Mouse (Mus musculus) E14TG2a.4 (cell line): Measurements from ENCODE around the gene Kmt5c.
"Not testable (repeated sequence)": the region's sequence is repeated elsewhere in the genome, so short reads cannot be mapped to it uniquely, and the experiment has no call there.

ENCODE experiments used
- H3K27me3 ChIP-seq: 2 replicates; pipeline ENCODE4 v1.6.1; 2014; ENCODE audit warnings: low read length, control low read depth; ENCODE audit not compliant: insufficient read depth
- H3K36me3 ChIP-seq: 2 replicates; pipeline ENCODE4 v1.6.1; 2014; ENCODE audit warnings: low read length, control low read depth; ENCODE audit not compliant: insufficient read depth
- H3K4me1 ChIP-seq: replicated peaks from 2 replicates; pipeline ENCODE4 v1.6.1; 2014; ENCODE audit warnings: low read depth, low read length, control low read depth
- H3K4me3 ChIP-seq: replicated peaks from 2 replicates; pipeline ENCODE4 v1.5.1; 2014; ENCODE audit warnings: mild to moderate bottlenecking, low read length
- H3K9me3 ChIP-seq: 2 replicates; pipeline ENCODE4 v1.6.1; 2014; ENCODE audit warnings: low read length, control low read depth
- CTCF ChIP-seq: conservative IDR thresholded peaks from 2 replicates; pipeline ENCODE4 v1.5.1; 2014; ENCODE audit warnings: low read length
- NANOG ChIP-seq: IDR thresholded peaks from 2 replicates; pipeline ENCODE4 v1.6.1; 2014; ENCODE audit warnings: borderline replicate concordance, low read length, mixed read lengths
- POU5F1 ChIP-seq: IDR thresholded peaks from 2 replicates; pipeline ENCODE4 v1.6.1; 2014; ENCODE audit warnings: low read length, borderline replicate concordance

Kmt5c gene

DNA sequence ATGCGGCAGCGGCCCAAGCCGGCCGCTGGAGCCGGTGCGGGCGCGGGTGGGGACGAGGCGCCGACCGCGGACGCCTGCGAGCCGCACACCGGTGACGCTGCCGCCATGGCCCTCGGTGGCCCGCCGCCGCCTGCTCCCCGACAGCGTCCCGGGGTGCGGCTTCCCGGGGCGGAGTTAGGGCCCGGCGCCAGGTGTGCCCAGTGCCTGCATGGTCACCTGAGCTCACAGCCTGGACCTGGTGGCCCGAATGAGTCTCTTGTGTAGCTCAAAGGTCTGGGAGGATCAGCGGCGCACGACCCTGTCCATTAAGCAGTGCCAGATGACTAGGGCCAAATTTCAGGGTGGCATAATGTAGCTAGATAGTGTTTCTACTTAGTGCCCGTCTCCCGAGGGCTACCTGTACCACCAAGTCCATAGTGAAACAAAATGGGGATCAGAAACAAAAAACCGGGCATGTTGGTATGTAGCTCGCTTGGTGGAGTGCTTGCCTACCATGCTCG, 49.6 kb downstream of the Kmt5c start, which contains the start of gene Tmem238:
TSS of gene Tmem238 (minus strand) at position 221 of the 500 bp plus-strand sequence.
- H3K36me3 ChIP-seq: peaks cover 42% of the 10 kb centered on the region
- no peaks in the 10 kb centered on the region for H3K9me3 ChIP-seq
- peaks cover 41% of the 10 kb centered on the region for H3K4me1 ChIP-seq
- TF ChIP-seq NANOG: no peak
- TF ChIP-seq POU5F1: no peak
- TF ChIP-seq CTCF: no peak
- H3K27me3 ChIP-seq: peaks cover 10% of the 10 kb centered on the region
- H3K4me3 ChIP-seq: peak within 1 kb of the TSS; percentile 87

- Histone ChIP-seq H3K4me3 (peak within 1 kb of the TSS; percentile 91), H3K9me3 (no peaks in the 10 kb centered on the region), H3K27me3 (no peaks in the 10 kb centered on the region), H3K36me3 (peaks cover 47% of the 10 kb centered on the region), H3K4me1 (peaks cover 55% of the 10 kb centered on the region)
- TF ChIP-seq NANOG (no peak), POU5F1 (no peak), CTCF (no peak)
Observed at GRCm38 (mm10) chr7:4792278-4793212, 52.6 kb downstream of the Kmt5c start, which contains the start of gene Rpl28. Gene Rpl28 (plus strand): TSS chr7:4792874.

DNA sequence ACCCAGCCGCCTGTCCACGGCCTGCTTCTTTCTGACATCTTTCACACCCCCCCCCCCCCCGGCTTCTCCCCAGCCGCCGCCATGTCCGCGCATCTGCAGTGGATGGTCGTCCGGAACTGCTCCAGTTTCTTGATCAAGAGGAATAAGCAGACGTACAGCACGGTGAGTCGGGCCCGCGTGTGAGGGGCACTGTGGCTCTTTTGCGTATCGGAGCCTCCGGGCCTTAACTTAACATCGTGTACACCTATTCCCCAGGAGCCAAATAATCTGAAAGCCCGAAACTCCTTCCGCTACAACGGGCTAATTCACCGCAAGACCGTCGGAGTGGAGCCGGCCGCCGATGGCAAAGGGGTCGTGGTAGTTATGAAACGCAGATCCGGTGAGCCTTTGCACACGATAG, 53.3 kb downstream of the Kmt5c start:
- peaks cover 52% of the 10 kb centered on the region for H3K36me3 ChIP-seq
- H3K4me1 ChIP-seq: peaks cover 51% of the 10 kb centered on the region
- H3K9me3 ChIP-seq, H3K27me3 ChIP-seq: not testable (repeated sequence)
- peak overlapping the region; percentile 91 for H3K4me3 ChIP-seq

DNA sequence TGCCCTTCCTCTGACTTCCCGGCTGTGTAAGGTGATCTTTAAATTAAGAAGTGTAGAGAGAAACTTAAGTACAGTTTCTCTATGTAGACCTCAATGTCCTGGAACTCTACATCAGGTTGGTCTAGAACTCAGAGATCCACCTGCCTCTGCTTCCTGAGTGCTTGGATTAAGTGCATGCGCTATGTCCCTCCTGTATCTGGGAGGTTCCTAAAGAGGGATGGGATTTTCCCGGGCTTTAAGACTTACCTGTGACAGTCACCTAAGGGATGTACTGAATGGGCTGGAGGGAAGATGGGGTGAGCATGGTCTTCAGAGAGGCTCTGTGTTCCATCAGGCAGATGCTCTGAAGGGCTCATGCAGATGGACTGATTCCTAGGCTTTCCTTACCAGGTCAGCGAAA, 53.8 kb downstream of the Kmt5c start:
- no peaks in the 10 kb centered on the region for H3K9me3 ChIP-seq
- H3K27me3 ChIP-seq: no peaks in the 10 kb centered on the region
- peak overlapping the region; percentile 91 for H3K4me3 ChIP-seq
- peaks cover 47% of the 10 kb centered on the region for H3K4me1 ChIP-seq
- peaks cover 56% of the 10 kb centered on the region for H3K36me3 ChIP-seq
- TF ChIP-seq CTCF: no peak

GRCm38 (mm10) chr7:4794631-4795168, 54.8 kb downstream of the Kmt5c start:
- Histone ChIP-seq H3K9me3 (no peaks in the 10 kb centered on the region), H3K4me1 (peaks cover 45% of the 10 kb centered on the region), H3K36me3 (peaks cover 56% of the 10 kb centered on the region), H3K4me3 (peak overlapping the region; percentile 91), H3K27me3 (no peaks in the 10 kb centered on the region)
- no peak for TF ChIP-seq NANOG
- no peak for TF ChIP-seq CTCF
- TF ChIP-seq POU5F1: no peak

DNA sequence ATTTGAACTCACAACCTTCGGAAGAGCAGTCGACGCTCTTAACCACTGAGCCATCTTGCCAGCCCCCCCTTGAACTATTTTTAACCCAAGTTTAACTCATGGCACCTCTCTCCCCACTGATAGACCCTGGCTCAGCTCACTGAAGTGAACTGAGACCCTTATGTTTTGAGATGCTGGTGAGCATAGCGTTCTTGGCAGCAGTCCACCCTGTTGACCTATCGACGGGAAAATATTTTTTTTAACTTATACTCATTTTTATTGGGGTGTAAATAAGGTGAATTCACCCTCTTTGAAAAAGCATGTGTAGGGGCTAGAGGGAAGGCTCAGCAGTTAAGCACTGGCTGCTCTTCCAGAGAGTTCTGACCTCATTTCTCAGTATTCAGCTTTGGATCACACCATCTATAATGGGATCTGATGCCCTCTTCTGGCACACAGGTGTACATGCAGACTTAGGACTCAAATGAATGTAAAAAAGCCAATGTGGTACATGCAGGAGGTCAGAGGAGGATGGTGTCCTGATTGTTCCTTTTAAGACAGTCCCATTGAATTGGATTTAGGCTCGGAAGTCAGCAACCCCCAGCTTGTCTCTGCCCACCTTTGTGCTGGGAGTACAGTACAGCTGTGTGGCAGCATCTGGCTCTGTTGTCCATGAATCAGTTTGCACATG, 56.0 kb downstream of the Kmt5c start:
- Histone ChIP-seq H3K9me3 (no peaks in the 10 kb centered on the region), H3K4me3 (no peak overlapping the region)

More for the DNA sequence above, 56.0 kb downstream of the Kmt5c start:
- TF ChIP-seq CTCF: peak; percentile 43; the same call in 1 of the 2 replicates
- no peak for TF ChIP-seq POU5F1
- no peak for TF ChIP-seq NANOG
- Histone ChIP-seq H3K27me3 (no peaks in the 10 kb centered on the region), H3K4me1 (peaks cover 39% of the 10 kb centered on the region), H3K36me3 (peaks cover 56% of the 10 kb centered on the region)
